Mouse (Mus musculus) G1E (cell line): Measurements from ENCODE around the gene BC051142.

Experiments used
- CTCF ChIP-seq: IDR thresholded peaks from 2 replicates; pipeline ENCODE4 v1.5.1; 2012; ENCODE audit warnings: low read depth, low read length, inconsistent platforms, mixed read lengths
- GATA1 ChIP-seq: IDR thresholded peaks from 2 replicates; pipeline ENCODE4 v1.6.1; 2012; ENCODE audit warnings: borderline replicate concordance, low read length, inconsistent platforms, mixed read lengths

- TF ChIP-seq CTCF, result 0 out of 2 replicates have a peak, but pooled peaks have one; percentile 11
- TF ChIP-seq GATA1, result no peak
Observed at GRCm38 (mm10) chr17:34388513-34388912, 10.1 kb upstream of the BC051142 start.
